Mouse (Mus musculus): Measurements from ENCODE around the gene Zdhhc5.

The Zdhhc5 gene

DNA sequence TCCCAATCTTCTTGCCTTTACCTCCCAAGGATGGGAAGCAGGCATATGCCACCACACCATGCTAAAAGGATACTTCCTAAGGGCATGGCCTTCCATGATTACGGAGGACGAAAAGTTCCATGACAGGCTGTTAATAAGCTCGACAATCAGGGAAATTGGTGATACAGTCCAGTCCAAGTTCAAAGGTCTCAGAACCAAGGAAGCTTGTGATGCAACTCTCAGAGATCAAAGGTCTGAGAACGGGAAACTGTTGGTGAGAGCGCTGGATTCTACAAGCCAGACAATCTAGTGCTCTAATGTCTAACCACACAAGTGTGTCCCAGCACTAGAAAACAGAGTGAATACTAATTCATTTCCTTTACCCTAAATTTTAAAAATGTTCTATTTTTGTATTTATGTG, 41.3 kb upstream of the Zdhhc5 start:
- no peak for TF ChIP-seq POU5F1 (IDR thresholded peaks at IDR 0.05; ENCODE audit: borderline replicate concordance, low read length)
- TF ChIP-seq CTCF (conservative IDR thresholded peaks at IDR 0.05; ENCODE audit: low read length) = no peak
- no peak for TF ChIP-seq NANOG (IDR thresholded peaks at IDR 0.05; ENCODE audit: borderline replicate concordance, low read length)
- no peak overlapping the region for H3K4me3 ChIP-seq (replicated peaks; ENCODE audit: low read length)
- H3K36me3 ChIP-seq (ENCODE audit: insufficient read depth, low read length) = no peaks in the 10 kb centered on the region
- peaks cover 1% of the 10 kb centered on the region; the same call in 1 of the 2 replicates for H3K27me3 ChIP-seq (ENCODE audit: insufficient read depth, low read length)
- H3K9me3 ChIP-seq (ENCODE audit: low read length) = no peaks in the 10 kb centered on the region
- H3K4me1 ChIP-seq (replicated peaks; ENCODE audit: low read depth, low read length) = peaks cover 31% of the 10 kb centered on the region

DNA sequence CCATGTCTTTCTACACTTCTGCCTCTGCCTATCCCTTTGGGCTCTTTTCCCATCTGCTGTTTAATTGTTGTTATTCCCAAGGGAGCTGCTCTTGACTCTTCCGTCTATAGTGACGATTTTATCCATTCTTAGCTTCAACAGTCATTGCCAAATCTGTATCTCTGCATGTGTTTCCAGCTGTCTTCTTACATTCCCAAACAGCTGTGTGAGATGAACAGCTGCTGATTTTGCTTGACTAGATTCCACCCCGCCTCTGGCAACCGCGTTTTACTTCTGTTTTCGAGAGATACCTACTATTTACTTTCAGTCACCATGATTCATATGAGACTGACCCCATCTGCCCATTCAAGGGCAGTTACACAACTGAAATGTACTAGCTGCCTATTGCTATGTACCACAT, 35.1 kb upstream of the Zdhhc5 start:
- H3K4me3 ChIP-seq (replicated peaks; ENCODE audit: low read length) = no peak overlapping the region
- TF ChIP-seq NANOG (IDR thresholded peaks at IDR 0.05; ENCODE audit: borderline replicate concordance, low read length) (no peak), CTCF (conservative IDR thresholded peaks at IDR 0.05; ENCODE audit: low read length) (no peak), POU5F1 (IDR thresholded peaks at IDR 0.05; ENCODE audit: borderline replicate concordance, low read length) (no peak)
- H3K4me1 ChIP-seq (replicated peaks; ENCODE audit: low read depth, low read length) = peaks cover 23% of the 10 kb centered on the region
- no peaks in the 10 kb centered on the region for H3K36me3 ChIP-seq (ENCODE audit: insufficient read depth, low read length)
- peaks cover 15% of the 10 kb centered on the region for H3K27me3 ChIP-seq (ENCODE audit: insufficient read depth, low read length)
- no peaks in the 10 kb centered on the region for H3K9me3 ChIP-seq (ENCODE audit: low read length)

DNA sequence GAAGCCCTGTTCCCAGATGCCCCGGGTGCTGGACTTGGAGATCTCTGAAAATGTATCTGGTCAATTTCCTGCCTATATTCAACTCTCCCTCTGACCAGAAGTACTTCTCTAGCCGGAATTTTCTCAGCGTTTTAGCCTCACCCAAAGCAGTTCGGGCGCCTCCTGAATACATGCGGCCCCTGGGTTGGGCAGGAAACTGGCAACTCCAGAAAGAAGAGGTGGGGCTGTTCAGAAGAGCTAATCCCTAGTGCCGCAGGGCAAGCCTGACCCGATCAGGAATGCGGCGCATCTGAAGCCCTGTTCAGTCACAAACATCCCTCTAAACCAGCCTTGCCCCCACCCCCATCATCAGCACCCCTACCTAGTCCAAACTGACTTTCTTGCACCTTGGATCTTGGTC, 29.1 kb upstream of the Zdhhc5 start:
- peak overlapping the region; percentile 100 for H3K4me3 ChIP-seq (replicated peaks; ENCODE audit: low read length)
- peaks cover 11% of the 10 kb centered on the region; the same call in 1 of the 2 replicates for H3K27me3 ChIP-seq (ENCODE audit: insufficient read depth, low read length)
- H3K36me3 ChIP-seq (ENCODE audit: insufficient read depth, low read length) = peaks cover 33% of the 10 kb centered on the region
- TF ChIP-seq CTCF (conservative IDR thresholded peaks at IDR 0.05; ENCODE audit: low read length) = no peak
- no peak for TF ChIP-seq NANOG (IDR thresholded peaks at IDR 0.05; ENCODE audit: borderline replicate concordance, low read length)
- peaks cover 63% of the 10 kb centered on the region for H3K4me1 ChIP-seq (replicated peaks; ENCODE audit: low read depth, low read length)
- no peaks in the 10 kb centered on the region for H3K9me3 ChIP-seq (ENCODE audit: low read length)

GRCm38 (mm10) chr2:84743561-84743960, 28.6 kb upstream of the Zdhhc5 start, which contains the start of gene Gm19426:
Gene Gm19426, minus strand, starts transcription at chr2:84743655.
- Histone ChIP-seq H3K36me3 (ENCODE audit: insufficient read depth, low read length) (peaks cover 33% of the 10 kb centered on the region), H3K27me3 (ENCODE audit: insufficient read depth, low read length) (peaks cover 11% of the 10 kb centered on the region; the same call in 1 of the 2 replicates), H3K9me3 (ENCODE audit: low read length) (no peaks in the 10 kb centered on the region), H3K4me3 (replicated peaks; ENCODE audit: low read length) (peak within 1 kb of the TSS; percentile 100), H3K4me1 (replicated peaks; ENCODE audit: low read depth, low read length) (peaks cover 69% of the 10 kb centered on the region)
- TF ChIP-seq CTCF (conservative IDR thresholded peaks at IDR 0.05; ENCODE audit: low read length) (no peak), NANOG (IDR thresholded peaks at IDR 0.05; ENCODE audit: borderline replicate concordance, low read length) (no peak), POU5F1 (IDR thresholded peaks at IDR 0.05; ENCODE audit: borderline replicate concordance, low read length) (no peak)

DNA sequence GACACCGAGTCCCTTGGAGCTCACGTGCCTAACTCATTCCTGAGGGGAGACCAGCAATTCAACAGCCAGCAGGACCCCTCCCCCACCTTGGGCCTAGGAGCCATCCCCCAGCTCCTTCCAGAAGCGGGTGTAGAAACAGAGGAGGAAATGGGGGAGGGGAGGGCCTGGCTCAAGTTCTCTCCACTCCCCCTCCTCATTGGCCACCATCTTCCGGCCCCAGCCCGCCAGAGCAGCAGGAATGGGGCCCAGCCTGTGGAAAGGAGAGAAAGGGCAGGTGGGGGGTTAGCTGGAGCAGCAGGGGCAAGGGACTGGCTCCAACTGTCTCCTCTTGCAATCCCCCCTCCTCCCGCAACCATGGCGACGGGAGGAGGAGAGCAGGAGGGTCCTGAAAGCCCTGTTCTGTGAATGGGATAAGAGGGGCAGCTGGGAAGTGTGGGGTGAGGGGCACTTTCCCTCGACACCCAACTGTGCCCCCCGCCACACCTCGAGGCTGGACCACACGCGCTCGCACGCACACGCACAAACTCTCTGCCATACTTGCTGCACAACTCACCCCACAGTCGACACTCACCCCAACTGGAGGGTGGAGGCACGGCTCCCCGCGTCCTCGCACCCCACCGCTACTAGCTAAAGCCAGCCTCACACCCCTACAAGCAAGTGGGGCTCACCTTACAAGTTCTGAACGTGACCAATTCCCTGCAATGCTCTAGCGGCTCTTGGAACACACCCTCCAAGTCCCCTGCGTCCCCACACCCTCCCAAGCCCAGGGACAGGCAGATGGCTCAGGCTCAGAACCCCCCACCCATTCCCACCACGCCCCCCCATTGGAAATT, 27.7 kb upstream of the Zdhhc5 start:
- peak overlapping the region; percentile 100 for H3K4me3 ChIP-seq (replicated peaks; ENCODE audit: low read length)

DNA sequence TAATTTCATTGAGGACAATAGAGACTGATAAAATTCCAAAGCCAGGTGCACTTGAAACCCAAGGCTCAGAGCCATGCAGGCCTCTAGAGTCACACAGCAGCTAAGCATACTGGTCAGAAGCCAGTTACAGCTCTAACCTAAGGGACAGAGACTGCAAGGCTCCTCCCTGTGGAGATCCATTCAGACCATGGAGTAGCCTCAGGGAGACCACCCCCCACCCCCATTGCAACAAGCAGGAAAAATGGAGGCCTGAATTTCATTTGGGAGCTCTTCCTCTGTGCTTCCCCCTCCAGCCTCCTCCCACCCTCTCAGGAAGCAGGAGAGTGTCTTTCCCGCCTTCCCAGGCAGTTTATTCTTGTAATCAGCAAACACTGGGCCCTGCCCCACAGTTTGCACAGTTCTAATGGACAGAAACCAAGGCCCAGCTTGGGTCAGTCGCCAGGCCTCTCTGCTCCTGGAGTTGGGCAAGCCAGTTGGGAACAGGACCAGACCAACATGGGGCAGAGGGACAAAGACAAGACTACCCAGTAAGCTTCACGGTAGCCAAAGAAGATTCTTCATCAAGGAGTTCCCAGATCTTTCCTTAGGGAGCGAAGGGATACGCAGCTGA, 27.0 kb upstream of the Zdhhc5 start:
- Histone ChIP-seq H3K27me3 (ENCODE audit: insufficient read depth, low read length) (peaks cover 6% of the 10 kb centered on the region; the same call in 1 of the 2 replicates), H3K36me3 (ENCODE audit: insufficient read depth, low read length) (peaks cover 33% of the 10 kb centered on the region), H3K4me3 (replicated peaks; ENCODE audit: low read length) (peak overlapping the region; percentile 100), H3K9me3 (ENCODE audit: low read length) (no peaks in the 10 kb centered on the region), H3K4me1 (replicated peaks; ENCODE audit: low read depth, low read length) (peaks cover 80% of the 10 kb centered on the region)
- no peak for TF ChIP-seq NANOG (IDR thresholded peaks at IDR 0.05; ENCODE audit: borderline replicate concordance, low read length)
- TF ChIP-seq CTCF (conservative IDR thresholded peaks at IDR 0.05; ENCODE audit: low read length) = no peak
- TF ChIP-seq POU5F1 (IDR thresholded peaks at IDR 0.05; ENCODE audit: borderline replicate concordance, low read length) = no peak

More for the DNA sequence above, 27.7 kb upstream of the Zdhhc5 start:
- Histone ChIP-seq H3K27me3 (ENCODE audit: insufficient read depth, low read length) (peaks cover 11% of the 10 kb centered on the region; the same call in 1 of the 2 replicates), H3K4me1 (replicated peaks; ENCODE audit: low read depth, low read length) (peaks cover 78% of the 10 kb centered on the region), H3K36me3 (ENCODE audit: insufficient read depth, low read length) (peaks cover 33% of the 10 kb centered on the region), H3K9me3 (ENCODE audit: low read length) (no peaks in the 10 kb centered on the region)
- TF ChIP-seq CTCF (conservative IDR thresholded peaks at IDR 0.05; ENCODE audit: low read length) (no peak), POU5F1 (IDR thresholded peaks at IDR 0.05; ENCODE audit: borderline replicate concordance, low read length) (no peak), NANOG (IDR thresholded peaks at IDR 0.05; ENCODE audit: borderline replicate concordance, low read length) (no peak)

DNA sequence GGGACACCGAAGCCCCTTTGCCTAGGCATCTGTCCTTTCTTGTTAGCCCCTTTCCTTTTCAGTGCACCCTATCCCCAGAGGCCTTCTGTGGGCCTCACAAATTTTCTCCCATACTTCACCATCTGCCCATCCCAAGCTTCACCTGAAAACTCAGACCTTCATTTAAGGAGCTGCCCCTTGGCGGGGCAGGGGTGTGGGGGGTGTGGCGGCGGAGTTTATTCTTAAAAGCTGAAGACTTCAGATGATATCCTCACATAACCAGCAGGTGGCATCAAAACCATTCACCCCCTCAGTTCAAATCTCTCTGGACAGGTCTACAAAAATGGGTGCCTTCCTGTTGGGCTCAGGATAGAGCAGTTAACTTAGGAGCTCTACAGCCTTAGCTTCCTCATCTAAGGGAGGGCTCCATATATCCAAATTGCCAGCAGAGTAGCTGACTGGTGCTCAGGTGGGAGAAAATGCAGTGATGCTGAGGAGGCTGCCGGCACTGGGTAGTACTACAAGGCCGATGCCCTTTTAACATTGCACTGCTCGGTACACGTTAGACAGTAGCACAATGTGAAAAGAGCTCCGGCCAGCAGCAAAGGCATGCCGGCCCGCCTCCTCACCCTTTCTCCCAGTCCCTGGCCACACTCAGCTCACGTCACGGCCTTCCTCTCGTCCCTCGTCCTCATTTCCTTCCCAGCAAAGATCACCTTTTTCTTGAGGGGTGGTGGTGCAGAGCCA, 25.8 kb upstream of the Zdhhc5 start:
- peak overlapping the region; percentile 100 for H3K4me3 ChIP-seq (replicated peaks; ENCODE audit: low read length)
- no peaks in the 10 kb centered on the region for H3K9me3 ChIP-seq (ENCODE audit: low read length)
- peaks cover 33% of the 10 kb centered on the region for H3K36me3 ChIP-seq (ENCODE audit: insufficient read depth, low read length)
- H3K4me1 ChIP-seq (replicated peaks; ENCODE audit: low read depth, low read length) = peaks cover 80% of the 10 kb centered on the region
- 0 out of 2 replicates have a peak, but pooled peaks have one; percentile 11 for TF ChIP-seq CTCF (conservative IDR thresholded peaks at IDR 0.05; ENCODE audit: low read length)
- no peak for TF ChIP-seq NANOG (IDR thresholded peaks at IDR 0.05; ENCODE audit: borderline replicate concordance, low read length)
- peaks cover 6% of the 10 kb centered on the region for H3K27me3 ChIP-seq (ENCODE audit: insufficient read depth, low read length)
